Mouse (Mus musculus): ENCODE data around the gene Nefh. TPM values are rescaled to one million over a fixed set of nuclear protein-coding genes. Genes with fewer than 3 reads are reported as not detected.

Nefh gene
- polyA plus RNA-seq, 1 experiment from 2014 or later, result 0.20 TPM

DNA sequence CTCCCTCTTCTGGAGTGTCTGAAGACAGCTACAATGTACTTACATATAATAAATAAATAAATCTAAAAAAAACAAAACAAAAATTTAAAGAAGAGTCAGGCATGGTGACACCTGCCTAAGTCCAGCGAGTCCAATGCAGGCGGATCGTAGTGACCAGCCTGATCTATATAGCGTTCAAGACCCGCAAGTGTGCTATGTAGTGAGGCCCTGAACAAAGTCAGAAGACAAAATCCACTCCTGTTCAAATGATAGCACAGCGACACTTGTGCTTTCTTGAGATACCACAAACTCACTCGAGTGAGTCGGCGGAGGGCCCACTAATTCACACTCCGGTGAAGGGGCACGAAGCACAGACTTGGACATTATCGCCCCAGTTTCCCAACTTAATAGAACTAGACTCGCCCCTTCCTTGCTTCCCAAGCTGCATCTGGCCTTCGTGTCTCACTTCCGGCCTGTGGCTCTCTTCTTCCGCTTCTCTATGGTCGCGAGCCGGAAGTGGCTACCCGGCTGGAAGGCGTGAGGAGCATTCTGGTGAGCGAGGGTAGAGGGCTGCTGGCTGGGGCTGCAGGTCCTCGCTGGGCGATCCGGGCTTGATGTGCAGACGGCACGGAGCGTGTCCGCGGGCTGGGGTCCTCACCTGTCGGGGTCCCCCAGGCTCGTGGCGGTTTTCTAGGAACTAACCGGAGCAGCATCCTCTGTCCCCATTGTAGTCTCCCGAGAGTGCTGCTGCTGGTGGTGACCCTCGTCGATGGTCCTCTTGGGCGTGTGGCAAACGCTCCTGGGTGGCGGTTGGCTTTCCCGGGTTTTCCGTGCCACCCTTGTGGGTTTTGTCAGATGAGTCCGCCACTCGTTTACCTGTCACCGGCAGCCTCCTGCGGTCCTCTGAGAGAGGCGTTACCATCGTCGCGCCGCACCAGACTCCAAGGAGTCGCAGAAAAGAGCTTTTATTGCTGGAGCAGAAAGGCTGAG, 52.7 kb downstream of the Nefh start, which contains the start of gene Thoc5:
TSS of gene Thoc5 (plus strand) at position 473 of the 969 bp plus-strand sequence.
- peak within 1 kb of the TSS; percentile 90 for H3K4me2 ChIP-seq (ENCODE audit: low read length)
- H3K9me3 ChIP-seq (ENCODE audit: control insufficient read depth, low read length), result no peaks in the 10 kb centered on the region
- H3K27ac ChIP-seq (replicated peaks in 1 of 2; ENCODE audit: control insufficient read depth in 1 of 2, insufficient read depth in 1 of 2, low read depth in 2 of 2, low read length in 2 of 2), result peak within 1 kb of the TSS; percentile 71 to 76; a peak in 3 of 4 replicates
- H3K4me1 ChIP-seq (ENCODE audit: control insufficient read depth in 2 of 2, insufficient read depth in 2 of 2, low read length in 2 of 2), result peaks cover 3 to 7% of the 10 kb centered on the region in 2 experiments; a peak in 2 of 4 replicates
- H3K9ac ChIP-seq (ENCODE audit: low read length), result peak within 1 kb of the TSS; percentile 86
- peaks cover 17% of the 10 kb centered on the region for H3K36me3 ChIP-seq (ENCODE audit: control insufficient read depth, insufficient read depth, low read length)
- H3K27me3 ChIP-seq (ENCODE audit: control insufficient read depth, insufficient read depth, low read length), result no peaks in the 10 kb centered on the region
- H3K4me3 ChIP-seq (ENCODE audit: control insufficient read depth in 1 of 2, insufficient read depth in 1 of 2, low read depth in 1 of 2, low read length in 2 of 2), result peak within 1 kb of the TSS; percentile 72 to 79
- peak; percentile 79 for ATAC-seq (ENCODE audit: insufficient number of reproducible peaks, insufficient read depth, low FRiP score, low read depth)
- 4% methylated on average over 52 of the region's 52 CpGs for WGBS

Small RNA genes within 50 kb of the gene (microRNA-seq; reads per million reads assigned to microRNA genes)
- gene Mir6918, result not detected

Other genes starting within 250 kb of the Nefh start
- gene Uqcr10, start 243.7 kb downstream of the Nefh start, polyA plus RNA-seq (2014; fragmentation: Nextera tagmentation; extraction: Ambion mirVana), result 2,176 and 2,265 TPM in 2 replicates
- gene Zmat5, start 243.4 kb downstream of the Nefh start, polyA plus RNA-seq (2014; fragmentation: Nextera tagmentation; extraction: Ambion mirVana), result 52.9 and 58.3 TPM in 2 replicates
- 0.08 and 0.11 TPM in 2 replicates for gene Cabp7, start 201.3 kb downstream of the Nefh start, polyA plus RNA-seq (2014; fragmentation: Nextera tagmentation; extraction: Ambion mirVana)
- 29.5 and 33.1 TPM in 2 replicates for gene Nf2, start 98.5 kb downstream of the Nefh start, polyA plus RNA-seq (2014; fragmentation: Nextera tagmentation; extraction: Ambion mirVana)
- 28.8 and 30.1 TPM in 2 replicates for gene Nipsnap1, start 74.1 kb downstream of the Nefh start, polyA plus RNA-seq (2014; fragmentation: Nextera tagmentation; extraction: Ambion mirVana)
- gene Thoc5, start 52.7 kb downstream of the Nefh start, polyA plus RNA-seq (2014; fragmentation: Nextera tagmentation; extraction: Ambion mirVana), result 24.6 and 25.0 TPM in 2 replicates
- gene Ap1b1, start 38.8 kb upstream of the Nefh start, polyA plus RNA-seq (2014; fragmentation: Nextera tagmentation; extraction: Ambion mirVana), result 40.7 and 45.0 TPM in 2 replicates
- 1.1 and 2.0 TPM in 2 replicates for gene Rasl10a, start 110.1 kb upstream of the Nefh start, polyA plus RNA-seq (2014; fragmentation: Nextera tagmentation; extraction: Ambion mirVana)
- gene Gas2l1, start 117.3 kb upstream of the Nefh start, polyA plus RNA-seq (2014; fragmentation: Nextera tagmentation; extraction: Ambion mirVana), result 22.4 and 24.6 TPM in 2 replicates
- 33.5 TPM in 2 replicates for gene Rhbdd3, start 150.9 kb upstream of the Nefh start, polyA plus RNA-seq (2014; fragmentation: Nextera tagmentation; extraction: Ambion mirVana)
- gene Ewsr1, start 151.2 kb upstream of the Nefh start, polyA plus RNA-seq (2014; fragmentation: Nextera tagmentation; extraction: Ambion mirVana), result 198 and 242 TPM in 2 replicates
- 5.4 and 6.8 TPM in 2 replicates for gene Emid1, start 204.2 kb upstream of the Nefh start, polyA plus RNA-seq (2014; fragmentation: Nextera tagmentation; extraction: Ambion mirVana)